Mouse (Mus musculus) embryonic facial prominence, embryonic 10.5 days (tissue): ENCODE results near the gene Smim9. TPM values are rescaled to one million over a fixed set of nuclear protein-coding genes. Genes with fewer than 3 reads are reported as not detected.

Experiments
- DNase-seq: peaks from one replicate; pipeline ENCODE4 v3.0.0-alpha.2; 2017; ENCODE audit warnings: low spot score
- H3K27ac ChIP-seq: fragments of 300-500 bp; sonication (generic); replicated peaks from 2 replicates; pipeline ENCODE4 v1.5.1; 2016; ENCODE audit warnings: mild to moderate bottlenecking
- H3K27me3 ChIP-seq: fragments of 300-500 bp; sonication (generic); replicated peaks from 2 replicates; pipeline ENCODE4 v1.6.1; 2016; ENCODE audit warnings: low read depth, mild to moderate bottlenecking; ENCODE audit not compliant: poor library complexity, severe bottlenecking
- H3K36me3 ChIP-seq: fragments of 300-500 bp; sonication (generic); replicated peaks from 2 replicates; pipeline ENCODE4 v1.6.1; 2016; ENCODE audit warnings: mild to moderate bottlenecking, moderate library complexity
- H3K4me1 ChIP-seq: fragments of 300-500 bp; sonication (generic); 2 replicates; pipeline ENCODE4 v1.6.1; 2016
- H3K4me3 ChIP-seq: fragments of 300-500 bp; sonication (generic); 2 replicates; pipeline ENCODE4 v1.5.1; 2016; ENCODE audit warnings: mild to moderate bottlenecking, moderate library complexity
- H3K9me3 ChIP-seq: fragments of 300-500 bp; sonication (generic); 2 replicates; pipeline ENCODE4 v1.6.1; 2016; ENCODE audit warnings: mild to moderate bottlenecking
- WGBS: fragments of 180-500 bp; shearing (Covaris S2); methylation state at CpG from one replicate; pipeline ENCODE4 v1.1.7; 2016; 5-methylcytosine and 5-hydroxymethylcytosine counted together
- polyA plus RNA-seq: library from polyadenylated mRNA; unstranded; fragments of >200 nt; fragmentation: Nextera tagmentation; extraction: Ambion mirVana; gene quantifications from 2 replicates; pipeline ENCODE4 v1.2.1, GENCODE M21; 2016

Smim9 gene
- polyA plus RNA-seq, 1 experiment from 2014 or later, result not detected

DNA sequence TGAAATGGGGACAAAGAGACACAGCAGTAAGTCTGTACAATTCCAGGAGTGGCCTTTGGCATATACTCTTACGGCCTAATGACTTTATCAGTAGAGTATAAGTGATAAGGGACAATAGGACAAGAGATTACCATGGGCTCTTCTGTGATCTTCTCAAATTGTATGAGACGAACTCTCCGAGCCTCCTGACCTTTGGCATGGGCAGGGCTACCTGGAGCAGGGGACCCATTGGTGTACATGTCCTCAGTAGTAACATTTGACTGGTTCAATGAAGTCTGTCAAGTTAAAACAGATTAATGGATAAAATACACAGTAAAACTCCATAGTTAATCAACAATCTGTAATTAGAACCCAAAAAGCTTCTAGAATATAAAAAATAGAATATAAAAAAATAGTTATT lies 38.0 kb downstream of the Smim9 start:
- Histone ChIP-seq H3K4me3 (no peak overlapping the region), H3K27me3 (no peaks in the 10 kb centered on the region), H3K4me1 (no peaks in the 10 kb centered on the region), H3K36me3 (peaks cover 9% of the 10 kb centered on the region), H3K27ac (no peak overlapping the region), H3K9me3 (no peaks in the 10 kb centered on the region)
- DNase-seq, result no peak
- 89% methylated on average over 3 of the region's 3 CpGs for WGBS

DNA sequence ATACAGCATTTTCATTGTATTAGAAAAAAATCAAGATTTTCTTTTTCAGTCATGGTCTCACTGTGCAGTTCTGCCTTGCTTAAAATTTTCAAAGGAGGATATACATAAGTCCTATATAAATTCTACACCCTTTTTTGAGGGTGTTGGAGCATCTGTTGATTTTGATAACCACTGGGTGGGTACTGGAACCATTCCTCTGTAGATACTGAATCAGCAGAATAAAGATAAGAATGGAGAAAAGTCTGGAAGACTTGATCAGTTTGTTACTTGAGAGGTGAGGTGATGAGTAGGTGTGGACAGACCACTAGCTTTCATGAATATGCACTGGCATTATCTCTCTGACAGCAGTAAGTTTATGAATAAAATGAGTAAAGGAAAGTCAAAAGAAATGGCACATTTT lies 48.0 kb downstream of the Smim9 start:
- peaks cover 17% of the 10 kb centered on the region for H3K36me3 ChIP-seq
- no peaks in the 10 kb centered on the region for H3K9me3 ChIP-seq
- no peaks in the 10 kb centered on the region for H3K27me3 ChIP-seq
- DNase-seq, result no peak
- H3K4me1 ChIP-seq, result no peaks in the 10 kb centered on the region
- no peak overlapping the region for H3K4me3 ChIP-seq
- no peak overlapping the region for H3K27ac ChIP-seq

DNA sequence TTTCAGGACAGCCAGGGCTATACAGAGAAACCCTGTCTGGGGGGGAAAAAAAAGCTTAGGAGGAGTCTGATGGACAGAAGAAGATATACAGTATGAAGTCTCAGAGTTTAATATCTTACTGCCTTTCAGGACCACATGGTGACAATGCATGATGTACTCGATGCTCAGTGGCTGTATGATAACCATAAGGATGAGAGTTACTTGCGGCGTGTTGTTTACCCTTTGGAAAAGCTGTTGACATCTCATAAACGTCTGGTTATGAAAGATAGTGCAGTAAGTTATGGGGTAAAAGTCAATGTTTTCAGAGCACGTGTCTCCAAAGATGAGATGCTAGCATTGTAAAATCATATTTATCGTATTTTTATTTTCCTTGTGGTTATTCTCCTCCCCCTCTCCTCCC lies 61.3 kb downstream of the Smim9 start:
- DNase-seq, result no peak
- peaks cover 89% of the 10 kb centered on the region for H3K36me3 ChIP-seq
- H3K9me3 ChIP-seq, result no peaks in the 10 kb centered on the region
- WGBS, result 92% methylated on average over 6 of the region's 6 CpGs
- no peak overlapping the region for H3K4me3 ChIP-seq
- H3K27me3 ChIP-seq, result no peaks in the 10 kb centered on the region
- no peak overlapping the region for H3K27ac ChIP-seq
- no peaks in the 10 kb centered on the region for H3K4me1 ChIP-seq

DNA sequence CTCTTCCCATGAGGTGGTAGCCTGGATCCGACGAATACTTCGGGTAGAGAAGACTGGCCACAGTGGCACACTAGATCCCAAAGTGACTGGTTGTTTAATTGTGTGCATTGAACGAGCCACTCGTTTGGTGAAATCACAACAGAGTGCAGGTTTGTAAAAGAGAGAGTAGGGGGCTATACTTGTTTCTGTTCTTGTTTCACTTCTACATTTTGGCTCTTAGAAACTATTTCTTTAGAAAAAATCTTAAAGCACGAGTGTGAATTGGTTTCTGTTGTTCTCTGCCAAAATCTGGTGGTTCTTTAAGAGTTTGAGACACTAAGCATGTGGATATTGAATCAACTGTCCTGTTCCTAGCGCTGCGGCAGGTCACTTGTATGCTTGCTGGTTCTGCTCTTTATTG lies 64.8 kb downstream of the Smim9 start:
- Histone ChIP-seq H3K36me3 (peaks cover 55% of the 10 kb centered on the region), H3K4me3 (no peak overlapping the region), H3K9me3 (no peaks in the 10 kb centered on the region), H3K27ac (no peak overlapping the region), H3K4me1 (no peaks in the 10 kb centered on the region), H3K27me3 (no peaks in the 10 kb centered on the region)
- 92% methylated on average over 8 of the region's 8 CpGs for WGBS
- no peak for DNase-seq

DNA sequence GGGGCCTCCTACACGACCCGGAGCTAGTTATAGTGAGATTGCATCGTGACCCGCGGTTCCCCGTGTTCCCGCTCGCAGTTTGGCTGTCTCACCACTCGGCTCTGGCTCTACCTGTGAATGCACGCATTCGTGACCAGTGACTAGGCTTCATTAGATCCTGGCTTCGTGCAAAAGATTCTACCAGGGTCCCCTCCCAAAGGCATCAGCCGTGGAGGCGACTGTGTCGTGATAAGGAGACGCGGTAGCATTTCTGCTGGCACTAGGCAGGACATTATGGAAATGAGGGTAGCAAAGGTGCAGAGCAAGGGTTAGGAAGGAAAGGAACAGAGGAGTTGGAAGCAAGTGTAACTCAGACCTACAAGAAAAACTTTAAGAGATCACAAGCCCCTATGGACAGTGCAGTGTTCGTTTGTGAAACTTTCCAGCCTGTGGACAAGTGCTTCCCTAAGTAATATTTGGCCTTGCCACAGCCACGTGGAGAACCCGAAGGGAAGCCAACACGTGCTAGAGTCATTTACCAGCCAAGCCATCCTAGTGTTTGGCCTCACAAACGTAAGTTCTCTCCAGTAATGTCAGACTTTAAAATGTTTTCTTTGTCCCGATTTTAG lies 67.3 kb downstream of the Smim9 start:
- H3K27me3 ChIP-seq, result no peaks in the 10 kb centered on the region
- no peaks in the 10 kb centered on the region for H3K9me3 ChIP-seq
- peak overlapping the region; percentile 64 for H3K4me3 ChIP-seq
- H3K4me1 ChIP-seq, result no peaks in the 10 kb centered on the region
- WGBS, result 22% methylated on average over 23 of the region's 23 CpGs
- H3K36me3 ChIP-seq, result peaks cover 30% of the 10 kb centered on the region
- DNase-seq, result no peak
- peak overlapping the region; percentile 87 for H3K27ac ChIP-seq

Other genes with a start within 250 kb of the Smim9 start
- 0.74 and 0.85 TPM in 2 replicates for gene Gab3, start 78.3 kb downstream of the Smim9 start, polyA plus RNA-seq
- 240 and 247 TPM in 2 replicates for gene Dkc1, start 67.9 kb downstream of the Smim9 start, polyA plus RNA-seq
- gene Mpp1, start 32.8 kb downstream of the Smim9 start, polyA plus RNA-seq, result 23.4 and 24.8 TPM in 2 replicates
- 34.6 and 39.8 TPM in 2 replicates for gene Fundc2, start 218.6 kb upstream of the Smim9 start, polyA plus RNA-seq
- gene F8, start 218.8 kb upstream of the Smim9 start, polyA plus RNA-seq, result 1.7 and 2.1 TPM in 2 replicates